Mouse (Mus musculus): ENCODE measurements around the gene Prss46. TPM values are rescaled to one million over a fixed set of nuclear protein-coding genes. Genes with fewer than 3 reads are reported as not detected.

Gene Prss46
- total RNA-seq, 2 experiments from 2014 or later = not detected

DNA sequence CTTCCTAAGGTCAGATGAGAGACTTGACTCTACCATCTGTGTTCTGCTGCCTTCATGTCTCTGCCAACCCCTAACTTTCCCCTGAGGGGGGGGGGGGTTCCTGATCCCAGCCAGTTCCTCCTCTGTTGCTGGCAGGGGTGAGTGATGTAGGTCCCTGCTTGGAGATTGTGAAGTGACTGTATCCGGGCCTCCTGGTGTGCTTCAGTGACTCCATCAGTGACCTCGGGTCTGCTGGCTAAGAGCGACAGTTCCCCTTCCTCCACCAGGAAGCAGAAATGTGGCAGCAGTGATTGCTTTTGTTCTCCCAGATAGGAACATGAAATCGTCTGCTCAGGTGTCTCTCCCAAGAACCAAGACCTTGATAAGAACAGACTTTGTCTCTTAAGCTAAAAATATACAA lies 12.6 kb downstream of the Prss46 start:
- peak in 1 of 2 experiments; percentile 54 for DNase-seq (ENCODE audit: extremely low spot score in 1 of 2, low spot score in 2 of 2)
- intact Hi-C loops (cut with DNase I) = no loop called here

DNA sequence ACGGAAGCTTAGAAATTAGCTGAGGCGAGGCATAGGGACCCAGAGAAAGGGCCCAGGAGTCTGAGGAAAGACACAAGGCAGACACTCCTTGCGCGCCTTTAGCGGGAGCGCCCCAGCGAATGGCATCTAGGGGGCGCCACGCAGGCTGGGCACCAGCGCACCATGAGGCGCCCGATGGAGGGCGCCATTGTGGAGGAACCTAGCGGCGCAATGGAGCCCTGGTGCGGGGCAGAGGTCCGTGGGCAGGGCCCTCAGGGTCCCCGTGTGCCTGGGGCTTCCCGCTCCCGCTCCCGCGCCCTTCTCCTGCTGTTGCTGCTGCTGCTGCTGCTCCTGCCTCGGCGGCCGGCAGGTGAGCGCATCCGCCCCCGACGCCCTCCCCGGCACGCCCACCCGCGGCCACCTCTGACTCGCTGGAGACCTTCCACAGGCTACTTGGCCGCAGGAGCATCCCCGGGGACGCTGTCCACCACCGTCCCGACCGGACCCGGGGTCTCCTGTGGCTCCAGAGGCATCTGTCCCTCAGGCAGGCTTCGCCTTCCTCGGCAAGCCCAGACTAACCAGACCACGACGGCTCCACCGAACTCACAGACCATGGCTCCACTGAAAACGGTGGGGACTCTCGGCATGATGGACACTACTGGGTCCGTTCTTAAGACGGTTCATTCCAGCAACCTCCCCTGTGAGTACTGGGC lies 13.6 kb downstream of the Prss46 start, which contains the start of gene Prss50:
Gene Prss50, plus strand, starts transcription at position 187 of the 692 bp plus-strand sequence.
- intact Hi-C loops (cut with DNase I) = no loop called here
- DNase-seq (ENCODE audit: extremely low spot score in 1 of 2, low spot score in 2 of 2) = no peak

- DNase-seq (ENCODE audit: extremely low spot score in 1 of 2, low spot score in 2 of 2) = no peak
- intact Hi-C loops (cut with DNase I) = no loop called here
These were observed 14.2 kb downstream of the Prss46 start for GRCm38 (mm10) chr9:110858523-110858922.

- DNase-seq (ENCODE audit: extremely low spot score in 1 of 2, low spot score in 2 of 2) = no peak
- intact Hi-C loops (cut with DNase I) = no loop called here
These were observed 14.8 kb downstream of the Prss46 start for GRCm38 (mm10) chr9:110858967-110859596.

DNA sequence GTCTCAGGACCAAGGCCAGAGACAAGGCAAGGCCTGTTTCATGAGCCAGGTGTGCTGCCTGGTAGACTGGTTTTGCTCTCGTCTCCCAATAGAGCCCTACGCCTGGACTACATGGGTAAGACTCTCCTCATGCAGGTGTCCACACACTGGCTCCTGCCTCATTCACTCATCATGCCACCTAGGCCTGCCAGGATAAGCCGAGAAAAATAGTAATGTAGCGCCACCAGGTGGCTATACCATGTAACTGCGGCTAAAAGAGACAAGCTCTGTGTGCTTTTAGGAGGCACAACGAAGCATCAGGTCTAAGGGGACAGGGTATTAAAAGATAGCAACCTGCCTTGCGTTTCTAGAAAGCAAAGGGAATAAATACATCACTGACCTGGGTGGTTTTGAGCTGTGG lies 26.7 kb downstream of the Prss46 start:
- intact Hi-C loops (cut with DNase I) = loop anchor here (5.0 kb wide), 1 partner anchor 154 kb away; no protein-coding TSS in a partner anchor
- DNase-seq (ENCODE audit: extremely low spot score in 1 of 2, low spot score in 2 of 2) = peak in 1 of 2 experiments; percentile 44

DNA sequence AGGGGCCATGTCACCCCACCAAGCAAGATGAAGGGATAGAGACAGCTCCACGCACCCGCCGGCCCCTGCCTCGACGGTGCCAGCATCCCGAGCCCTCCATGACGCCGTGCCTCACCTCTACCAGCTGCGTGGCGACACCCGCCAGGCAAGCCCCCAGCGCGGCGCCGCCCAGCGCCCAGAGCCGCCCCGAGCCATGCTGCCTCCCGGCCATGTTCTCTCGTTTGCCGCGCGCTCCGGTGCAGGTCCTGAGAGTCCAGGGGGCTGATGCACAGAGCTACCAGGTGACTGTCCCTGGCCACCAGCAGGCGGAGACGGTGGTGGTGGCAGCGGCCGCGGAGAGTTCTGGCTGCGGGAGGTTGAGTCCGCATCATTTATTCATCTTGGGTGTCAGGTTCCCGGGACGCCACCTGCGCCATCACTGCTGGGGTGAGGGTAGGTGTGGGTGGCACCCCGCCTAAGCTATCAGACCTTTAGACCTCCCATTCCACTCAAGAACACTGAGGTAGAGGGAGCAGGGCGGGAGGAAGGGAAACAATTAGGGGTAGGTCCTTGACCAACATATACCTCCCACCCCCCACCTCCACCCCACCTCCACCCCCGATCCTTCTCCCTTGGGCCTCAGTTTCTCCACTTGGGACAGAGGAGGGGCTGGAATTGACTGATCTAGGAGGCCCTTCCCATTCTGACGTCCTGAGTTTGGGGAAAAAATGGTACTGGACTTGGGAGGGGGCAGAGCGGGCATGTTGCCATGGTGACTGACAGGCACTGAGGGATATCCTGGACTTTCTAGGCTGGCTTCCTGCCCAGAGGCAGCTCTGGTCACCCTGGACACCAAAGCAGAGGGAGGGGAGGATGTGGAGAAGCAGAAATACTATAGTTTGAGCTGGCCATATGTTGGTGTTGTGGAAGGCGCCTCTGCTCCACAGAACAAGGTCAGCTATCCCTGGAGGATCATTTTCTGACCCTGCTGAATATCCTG lies 29.7 kb downstream of the Prss46 start:
- intact Hi-C loops (cut with DNase I) = loop anchor here (5.0 kb wide), 1 partner anchor 157 kb away; no protein-coding TSS in a partner anchor
- peak; percentile 79 to 91 for DNase-seq (ENCODE audit: extremely low spot score in 1 of 2, low spot score in 2 of 2)

- DNase-seq (ENCODE audit: extremely low spot score in 1 of 2, low spot score in 2 of 2) = no peak
- intact Hi-C loops (cut with DNase I) = loop anchor here (5.0 kb wide), 1 partner anchor 157 kb away; no protein-coding TSS in a partner anchor
These were observed 30.4 kb downstream of the Prss46 start for GRCm38 (mm10) chr9:110874660-110875191.

DNA sequence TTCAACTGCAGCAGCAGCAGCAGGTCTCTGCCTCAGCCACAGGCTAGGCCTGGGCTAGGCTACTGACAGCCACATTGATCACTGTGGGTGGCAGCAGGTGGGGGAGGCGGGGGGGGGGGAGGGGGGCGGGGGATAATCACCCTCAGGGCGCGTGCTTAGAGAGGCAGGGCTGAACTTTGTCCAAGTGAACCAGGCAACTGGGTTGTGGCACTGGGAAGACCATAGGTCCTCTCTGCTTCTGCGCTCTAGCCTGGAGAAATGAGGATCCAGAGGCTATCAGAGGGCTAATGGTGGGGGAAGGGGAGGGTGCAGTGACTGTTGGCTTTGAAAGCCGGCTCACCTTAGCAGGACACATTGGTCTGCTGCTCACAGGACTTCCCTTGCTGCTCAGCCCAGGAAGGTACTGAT lies 31.0 kb downstream of the Prss46 start:
- DNase-seq (ENCODE audit: extremely low spot score in 1 of 2, low spot score in 2 of 2) = no peak
- intact Hi-C loops (cut with DNase I) = no loop called here

DNA sequence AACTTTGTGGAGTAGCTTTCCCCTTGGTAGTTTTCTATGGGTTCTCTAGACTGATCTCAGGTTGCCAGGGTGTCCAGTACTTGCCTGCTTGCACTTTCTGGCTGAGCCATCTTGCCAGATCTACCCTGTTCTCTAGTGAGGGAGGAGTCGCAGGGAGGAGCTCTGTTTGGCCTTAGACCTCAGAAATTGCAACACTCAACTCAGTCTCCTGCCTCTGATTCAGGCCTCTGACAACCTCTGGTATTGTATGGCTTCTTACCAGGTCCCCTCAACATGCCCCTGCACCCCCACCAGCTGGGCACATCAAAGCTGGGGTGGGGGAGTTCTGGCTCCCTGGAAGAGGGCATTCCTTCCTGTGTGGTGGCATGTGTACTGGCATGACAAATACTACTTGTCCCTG lies 33.0 kb downstream of the Prss46 start:
- intact Hi-C loops (cut with DNase I) = no loop called here
- no peak for DNase-seq (ENCODE audit: extremely low spot score in 1 of 2, low spot score in 2 of 2)

GRCm38 (mm10) chr9:110877888-110878287 lies 33.6 kb downstream of the Prss46 start:
- intact Hi-C loops (cut with DNase I) = no loop called here
- DNase-seq (ENCODE audit: extremely low spot score in 1 of 2, low spot score in 2 of 2) = peak; percentile 31 to 64

DNA sequence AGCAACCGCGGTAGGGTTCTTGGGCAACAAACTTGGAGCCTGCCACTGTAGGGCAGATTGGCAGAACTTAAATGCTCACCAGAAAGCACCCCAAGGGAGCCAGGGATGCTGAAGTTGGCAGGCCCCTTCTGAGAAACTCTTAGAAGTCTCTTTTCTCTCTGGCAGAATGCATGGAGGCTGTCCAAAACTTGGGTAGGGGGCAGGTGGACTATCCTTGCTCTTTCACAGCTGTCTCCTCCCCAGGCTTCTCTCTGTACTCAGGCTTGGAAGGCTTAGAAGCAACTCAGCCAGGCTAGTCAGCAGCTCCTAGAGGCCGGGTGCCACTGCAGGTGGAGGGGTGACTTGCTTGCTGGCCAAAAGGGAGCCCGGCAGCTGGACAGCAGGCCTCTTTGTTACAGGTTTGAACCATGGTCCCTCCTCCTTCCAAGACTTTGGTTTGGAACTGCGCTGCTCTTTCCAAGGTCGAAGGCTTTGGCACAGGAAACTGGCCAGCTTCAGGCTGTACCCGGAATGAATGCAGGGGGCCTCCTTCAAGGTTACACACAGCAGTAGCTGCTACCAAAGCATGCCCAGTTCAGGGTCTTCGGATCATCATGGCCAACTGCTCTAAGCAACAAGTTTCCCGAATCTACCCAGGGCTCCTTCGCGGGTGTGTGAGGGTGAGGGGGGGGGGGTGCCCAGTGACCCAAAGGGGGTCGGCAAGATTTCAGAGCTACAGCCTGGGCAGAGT lies 35.0 kb downstream of the Prss46 start, which contains the start of gene Als2cl:
Gene Als2cl, plus strand, starts transcription at position 680 of the 730 bp plus-strand sequence.
- intact Hi-C loops (cut with DNase I) = no loop called here
- DNase-seq (ENCODE audit: extremely low spot score in 1 of 2, low spot score in 2 of 2) = peak in 1 of 2 experiments; percentile 26

DNA sequence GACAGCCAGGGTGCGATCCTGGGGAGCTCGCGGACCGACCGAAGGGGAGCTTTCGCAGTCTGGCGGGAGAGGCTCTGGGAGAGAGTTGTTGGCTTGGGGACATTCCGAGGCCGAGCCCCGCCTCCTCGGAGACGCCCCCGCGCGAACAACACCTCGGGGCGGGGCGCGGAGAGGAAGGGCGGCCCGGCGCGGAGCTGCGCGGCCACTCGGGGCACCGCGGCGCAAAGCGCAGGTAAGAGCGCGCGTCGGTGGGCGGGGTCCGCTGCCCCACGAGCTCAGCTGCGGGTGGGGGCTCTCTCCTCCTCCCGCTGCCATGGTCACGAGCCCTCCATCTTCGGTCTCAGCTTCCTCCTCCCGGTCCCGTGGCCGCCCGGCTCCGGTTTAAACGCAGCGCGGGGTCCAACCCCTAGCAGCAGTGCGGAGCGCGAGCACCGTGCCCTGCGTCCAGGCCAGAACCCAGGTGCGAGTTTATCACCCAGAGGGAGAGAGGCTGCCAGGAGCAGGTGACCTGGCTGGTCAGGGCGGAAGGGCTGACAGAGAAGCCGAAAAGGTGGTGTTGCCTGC lies 35.8 kb downstream of the Prss46 start, which contains the start of gene Tmie:
Gene Tmie, minus strand, starts transcription at position 116 of the 564 bp plus-strand sequence.
- peak in 1 of 2 experiments; percentile 85 for DNase-seq (ENCODE audit: extremely low spot score in 1 of 2, low spot score in 2 of 2)
- intact Hi-C loops (cut with DNase I) = no loop called here

DNA sequence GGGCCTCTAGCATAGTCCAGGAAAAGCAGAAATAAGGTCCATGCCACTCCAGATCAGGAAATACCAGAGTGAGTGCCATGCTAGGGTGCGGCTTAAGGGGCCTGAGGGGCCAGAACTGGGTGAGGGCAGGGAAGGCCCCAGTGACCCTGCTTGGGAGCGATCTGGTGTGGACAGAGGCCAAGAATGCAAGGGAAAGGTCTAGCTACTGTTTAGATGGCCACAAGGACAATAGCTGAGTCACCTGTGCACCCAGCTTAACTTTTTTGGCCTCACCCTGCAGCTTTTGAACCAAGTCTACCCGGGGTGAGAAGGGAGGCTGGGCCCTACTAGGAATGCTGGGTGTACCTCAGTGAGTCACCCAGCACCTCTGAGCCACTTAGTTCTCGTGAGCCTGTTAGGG lies 36.5 kb downstream of the Prss46 start:
- intact Hi-C loops (cut with DNase I) = no loop called here
- DNase-seq (ENCODE audit: extremely low spot score in 1 of 2, low spot score in 2 of 2) = no peak

- no peak for DNase-seq (ENCODE audit: extremely low spot score in 1 of 2, low spot score in 2 of 2)
- intact Hi-C loops (cut with DNase I) = no loop called here
These were observed 37.6 kb downstream of the Prss46 start for GRCm38 (mm10) chr9:110881953-110882352.

DNA sequence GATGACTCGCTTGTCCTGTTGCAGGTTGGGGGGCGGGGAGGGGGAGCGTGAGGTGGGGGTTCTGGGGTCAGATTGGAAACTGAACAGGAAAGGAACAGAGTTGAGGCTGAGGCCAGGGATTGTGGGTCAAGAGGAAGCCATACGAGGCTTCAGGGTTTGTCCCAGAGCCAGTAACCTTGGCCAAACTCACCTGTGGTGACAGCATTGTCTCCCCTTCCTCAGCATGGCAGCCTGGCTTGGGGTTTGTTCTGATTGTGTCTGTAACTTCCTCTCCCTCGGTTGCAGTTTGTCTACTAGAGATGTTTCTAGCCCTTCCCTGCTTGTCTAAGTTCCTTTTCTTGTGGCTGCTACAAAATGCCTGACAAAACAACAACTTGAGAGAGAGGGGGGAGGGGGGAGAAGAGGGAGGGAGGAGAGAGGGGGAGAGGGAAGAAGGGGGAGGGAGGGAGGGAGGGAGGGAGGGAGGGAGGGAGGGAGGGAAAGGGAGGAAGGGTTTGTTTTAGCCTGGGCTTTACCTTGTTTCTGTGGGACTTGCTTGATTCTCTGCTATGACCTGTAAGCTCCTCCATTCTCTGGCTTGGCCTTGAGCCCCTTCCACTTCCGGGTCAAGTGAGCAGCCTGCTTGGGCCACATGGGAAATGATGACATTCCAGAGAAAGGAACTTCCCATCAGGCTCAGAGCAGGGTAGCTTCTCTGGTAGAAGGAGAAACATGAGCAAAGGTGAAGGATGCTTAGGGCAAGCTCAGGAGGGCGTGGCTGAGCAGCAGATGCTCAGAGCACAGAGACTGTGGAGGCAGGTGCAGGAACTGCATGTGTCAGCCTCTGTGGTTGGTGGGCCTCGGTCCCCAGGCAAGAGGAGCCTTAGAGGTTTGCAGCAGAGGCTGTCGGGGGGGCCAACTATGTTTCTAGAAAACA lies 43.3 kb downstream of the Prss46 start:
- intact Hi-C loops (cut with DNase I) = no loop called here
- DNase-seq (ENCODE audit: extremely low spot score in 1 of 2, low spot score in 2 of 2) = no peak

GRCm38 (mm10) chr9:110888935-110889334 lies 44.6 kb downstream of the Prss46 start:
- intact Hi-C loops (cut with DNase I) = no loop called here
- no peak for DNase-seq (ENCODE audit: extremely low spot score in 1 of 2, low spot score in 2 of 2)

All from left cerebral cortex, postnatal 10 days (tissue).